Mouse (Mus musculus): ENCODE measurements around the gene Thegl. TPM values are rescaled to one million over a fixed set of nuclear protein-coding genes. Genes with fewer than 3 reads are reported as not detected.

The Thegl gene
- polyA plus RNA-seq, 1 experiment from 2014 or later: 0.08 TPM

GRCm38 (mm10) chr5:77070987-77071386 is 55.2 kb downstream of the Thegl start:
- Histone ChIP-seq H3K27me3 (ENCODE audit: control insufficient read depth, insufficient read depth, low read length) (no peaks in the 10 kb centered on the region), H3K9ac (ENCODE audit: low read length) (no peak overlapping the region), H3K27ac (ENCODE audit: low read length) (no peak overlapping the region), H3K4me3 (replicated peaks; ENCODE audit: low read length) (no peak overlapping the region), H3K4me1 (ENCODE audit: control insufficient read depth, insufficient read depth, low read length) (no peaks in the 10 kb centered on the region), H3K4me2 (ENCODE audit: low read depth, low read length) (no peak overlapping the region), H3K9me3 (replicated peaks; ENCODE audit: control insufficient read depth, low read length) (no peaks in the 10 kb centered on the region; the same call in 1 of the 2 replicates), H3K36me3 (ENCODE audit: control insufficient read depth, insufficient read depth, low read length) (no peaks in the 10 kb centered on the region)
- WGBS: 79% methylated on average over 2 of the region's 2 CpGs
- ATAC-seq (ENCODE audit: insufficient read depth, low FRiP score): no peak

- no peak overlapping the region for H3K27ac ChIP-seq (ENCODE audit: low read length)
- H3K9me3 ChIP-seq (replicated peaks; ENCODE audit: control insufficient read depth, low read length): no peaks in the 10 kb centered on the region; the same call in 1 of the 2 replicates
- no peak for ATAC-seq (ENCODE audit: insufficient read depth, low FRiP score)
- no peaks in the 10 kb centered on the region for H3K4me1 ChIP-seq (ENCODE audit: control insufficient read depth, insufficient read depth, low read length)
- no peak overlapping the region for H3K4me3 ChIP-seq (replicated peaks; ENCODE audit: low read length)
- H3K27me3 ChIP-seq (ENCODE audit: control insufficient read depth, insufficient read depth, low read length): no peaks in the 10 kb centered on the region
- H3K9ac ChIP-seq (ENCODE audit: low read length): no peak overlapping the region
- H3K4me2 ChIP-seq (ENCODE audit: low read depth, low read length): no peak overlapping the region
- no peaks in the 10 kb centered on the region for H3K36me3 ChIP-seq (ENCODE audit: control insufficient read depth, insufficient read depth, low read length)
- 79% methylated on average over 3 of the region's 3 CpGs for WGBS
Measured at GRCm38 (mm10) chr5:77071626-77072025, 55.8 kb downstream of the Thegl start.

- Histone ChIP-seq H3K9ac (ENCODE audit: low read length) (no peak overlapping the region), H3K4me3 (replicated peaks; ENCODE audit: low read length) (no peak overlapping the region), H3K4me2 (ENCODE audit: low read depth, low read length) (no peak overlapping the region), H3K36me3 (ENCODE audit: control insufficient read depth, insufficient read depth, low read length) (no peaks in the 10 kb centered on the region), H3K9me3 (replicated peaks; ENCODE audit: control insufficient read depth, low read length) (no peaks in the 10 kb centered on the region; the same call in 1 of the 2 replicates), H3K27ac (ENCODE audit: low read length) (no peak overlapping the region), H3K27me3 (ENCODE audit: control insufficient read depth, insufficient read depth, low read length) (no peaks in the 10 kb centered on the region), H3K4me1 (ENCODE audit: control insufficient read depth, insufficient read depth, low read length) (no peaks in the 10 kb centered on the region)
- 84% methylated on average over 8 of the region's 8 CpGs for WGBS
- ATAC-seq (ENCODE audit: insufficient read depth, low FRiP score): no peak
Measured at GRCm38 (mm10) chr5:77073794-77074193, 58.0 kb downstream of the Thegl start.

GRCm38 (mm10) chr5:77074914-77075313 is 59.1 kb downstream of the Thegl start:
- Histone ChIP-seq H3K9ac (ENCODE audit: low read length) (no peak overlapping the region), H3K4me1 (ENCODE audit: control insufficient read depth, insufficient read depth, low read length) (no peaks in the 10 kb centered on the region), H3K36me3 (ENCODE audit: control insufficient read depth, insufficient read depth, low read length) (no peaks in the 10 kb centered on the region), H3K9me3 (replicated peaks; ENCODE audit: control insufficient read depth, low read length) (no peaks in the 10 kb centered on the region; the same call in 1 of the 2 replicates), H3K4me3 (replicated peaks; ENCODE audit: low read length) (no peak overlapping the region), H3K27me3 (ENCODE audit: control insufficient read depth, insufficient read depth, low read length) (no peaks in the 10 kb centered on the region), H3K27ac (ENCODE audit: low read length) (0 out of 2 replicates have a peak overlapping the region, but pooled peaks have one; percentile 23), H3K4me2 (ENCODE audit: low read depth, low read length) (no peak overlapping the region)
- WGBS: 63% methylated on average over 2 of the region's 2 CpGs
- peak; percentile 47; the same call in 1 of the 2 replicates for ATAC-seq (ENCODE audit: insufficient read depth, low FRiP score)

- H3K36me3 ChIP-seq (ENCODE audit: control insufficient read depth, insufficient read depth, low read length): no peaks in the 10 kb centered on the region
- WGBS: 91% methylated on average over 4 of the region's 4 CpGs
- no peak overlapping the region for H3K27ac ChIP-seq (ENCODE audit: low read length)
- no peaks in the 10 kb centered on the region; the same call in 1 of the 2 replicates for H3K9me3 ChIP-seq (replicated peaks; ENCODE audit: control insufficient read depth, low read length)
- no peaks in the 10 kb centered on the region for H3K4me1 ChIP-seq (ENCODE audit: control insufficient read depth, insufficient read depth, low read length)
- no peak overlapping the region for H3K4me3 ChIP-seq (replicated peaks; ENCODE audit: low read length)
- no peak overlapping the region for H3K4me2 ChIP-seq (ENCODE audit: low read depth, low read length)
- no peak overlapping the region for H3K9ac ChIP-seq (ENCODE audit: low read length)
- no peaks in the 10 kb centered on the region for H3K27me3 ChIP-seq (ENCODE audit: control insufficient read depth, insufficient read depth, low read length)
- no peak for ATAC-seq (ENCODE audit: insufficient read depth, low FRiP score)
Measured at GRCm38 (mm10) chr5:77075951-77076350, 60.1 kb downstream of the Thegl start.

DNA sequence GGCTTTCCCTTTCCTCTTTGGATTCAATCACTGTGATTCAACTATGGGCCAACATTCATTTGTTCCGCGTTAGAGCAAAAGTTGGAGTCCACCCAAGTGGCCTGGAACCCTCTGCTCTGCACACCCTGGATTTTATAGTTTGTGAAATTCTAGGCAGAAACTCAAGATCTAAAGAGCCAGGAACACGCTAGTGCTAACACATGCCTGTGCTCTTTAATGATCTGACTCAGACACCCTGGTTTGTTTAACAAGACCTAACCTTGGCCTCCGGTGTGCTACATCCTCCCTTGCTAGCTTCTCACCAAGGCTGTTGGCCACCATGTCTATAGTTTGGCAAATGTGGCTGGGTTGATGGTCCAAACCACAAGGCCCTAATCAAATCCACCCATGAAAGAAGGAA is 64.9 kb downstream of the Thegl start:
- no peak overlapping the region for H3K27ac ChIP-seq (ENCODE audit: low read length)
- no peaks in the 10 kb centered on the region for H3K27me3 ChIP-seq (ENCODE audit: control insufficient read depth, insufficient read depth, low read length)
- no peaks in the 10 kb centered on the region for H3K4me1 ChIP-seq (ENCODE audit: control insufficient read depth, insufficient read depth, low read length)
- WGBS: 84% methylated on average over 4 of the region's 4 CpGs
- H3K9ac ChIP-seq (ENCODE audit: low read length): no peak overlapping the region
- H3K9me3 ChIP-seq (replicated peaks; ENCODE audit: control insufficient read depth, low read length): no peaks in the 10 kb centered on the region
- H3K4me2 ChIP-seq (ENCODE audit: low read depth, low read length): no peak overlapping the region
- no peak for ATAC-seq (ENCODE audit: insufficient read depth, low FRiP score)
- no peaks in the 10 kb centered on the region for H3K36me3 ChIP-seq (ENCODE audit: control insufficient read depth, insufficient read depth, low read length)
- no peak overlapping the region for H3K4me3 ChIP-seq (replicated peaks; ENCODE audit: low read length)

GRCm38 (mm10) chr5:77082735-77083134 is 66.9 kb downstream of the Thegl start:
- Histone ChIP-seq H3K4me2 (ENCODE audit: low read depth, low read length) (no peak overlapping the region), H3K27me3 (ENCODE audit: control insufficient read depth, insufficient read depth, low read length) (no peaks in the 10 kb centered on the region), H3K9me3 (replicated peaks; ENCODE audit: control insufficient read depth, low read length) (no peaks in the 10 kb centered on the region), H3K9ac (ENCODE audit: low read length) (no peak overlapping the region), H3K27ac (ENCODE audit: low read length) (no peak overlapping the region), H3K36me3 (ENCODE audit: control insufficient read depth, insufficient read depth, low read length) (no peaks in the 10 kb centered on the region), H3K4me3 (replicated peaks; ENCODE audit: low read length) (no peak overlapping the region), H3K4me1 (ENCODE audit: control insufficient read depth, insufficient read depth, low read length) (no peaks in the 10 kb centered on the region)
- 71% methylated on average over 7 of the region's 7 CpGs for WGBS
- no peak for ATAC-seq (ENCODE audit: insufficient read depth, low FRiP score)

- H3K9me3 ChIP-seq (replicated peaks; ENCODE audit: control insufficient read depth, low read length): no peaks in the 10 kb centered on the region
- H3K4me2 ChIP-seq (ENCODE audit: low read depth, low read length): no peak overlapping the region
- H3K36me3 ChIP-seq (ENCODE audit: control insufficient read depth, insufficient read depth, low read length): no peaks in the 10 kb centered on the region
- H3K9ac ChIP-seq (ENCODE audit: low read length): no peak overlapping the region
- 90% methylated on average over 4 of the region's 4 CpGs for WGBS
- no peaks in the 10 kb centered on the region for H3K4me1 ChIP-seq (ENCODE audit: control insufficient read depth, insufficient read depth, low read length)
- ATAC-seq (ENCODE audit: insufficient read depth, low FRiP score): no peak
- H3K27ac ChIP-seq (ENCODE audit: low read length): no peak overlapping the region
- H3K4me3 ChIP-seq (replicated peaks; ENCODE audit: low read length): no peak overlapping the region
- no peaks in the 10 kb centered on the region for H3K27me3 ChIP-seq (ENCODE audit: control insufficient read depth, insufficient read depth, low read length)
Measured at GRCm38 (mm10) chr5:77084418-77084817, 68.6 kb downstream of the Thegl start.

- Histone ChIP-seq H3K4me2 (ENCODE audit: low read depth, low read length) (no peak overlapping the region), H3K27me3 (ENCODE audit: control insufficient read depth, insufficient read depth, low read length) (no peaks in the 10 kb centered on the region), H3K9ac (ENCODE audit: low read length) (no peak overlapping the region), H3K4me3 (replicated peaks; ENCODE audit: low read length) (no peak overlapping the region), H3K27ac (ENCODE audit: low read length) (no peak overlapping the region), H3K36me3 (ENCODE audit: control insufficient read depth, insufficient read depth, low read length) (no peaks in the 10 kb centered on the region), H3K9me3 (replicated peaks; ENCODE audit: control insufficient read depth, low read length) (no peaks in the 10 kb centered on the region), H3K4me1 (ENCODE audit: control insufficient read depth, insufficient read depth, low read length) (no peaks in the 10 kb centered on the region)
- ATAC-seq (ENCODE audit: insufficient read depth, low FRiP score): no peak
- 70% methylated on average over 10 of the region's 10 CpGs for WGBS
Measured at GRCm38 (mm10) chr5:77085753-77086450, 70.1 kb downstream of the Thegl start.
